Mouse (Mus musculus): ENCODE results near the gene Upf3a. TPM values are rescaled to one million over a fixed set of nuclear protein-coding genes. Genes with fewer than 3 reads are reported as not detected.

Upf3a gene
- polyA plus RNA-seq, 1 experiment: 23.1 TPM

DNA sequence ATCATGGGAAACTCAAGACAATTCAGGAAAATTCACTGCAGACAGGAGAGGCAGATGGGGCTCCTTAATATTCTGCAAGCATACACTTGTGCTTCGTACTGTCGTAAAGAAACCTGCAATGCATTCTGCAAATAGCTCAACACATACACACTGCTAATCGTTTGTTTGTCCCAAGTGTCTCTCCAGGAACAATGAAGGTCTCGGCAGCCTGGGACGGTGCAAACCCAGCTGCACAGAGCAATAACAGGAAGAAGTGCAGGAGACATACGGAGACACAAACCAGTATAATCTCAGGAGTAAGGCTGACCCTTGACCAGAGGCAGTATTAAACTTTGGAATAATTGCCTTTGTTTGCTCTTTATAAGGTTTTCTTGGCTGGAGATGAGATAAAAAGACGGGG lies 28.9 kb upstream of the Upf3a start:
- no peak for TF ChIP-seq POLR2A (IDR thresholded peaks at IDR 0.05; ENCODE audit: insufficient read depth, low read length)
- Histone ChIP-seq H3K4me3 (ENCODE audit: low read depth, low read length) (no peak overlapping the region), H3K9ac (ENCODE audit: low read depth, poor library complexity, severe bottlenecking) (no peak overlapping the region), H3K27me3 (ENCODE audit: control insufficient read depth, insufficient read depth, low read length, poor library complexity, severe bottlenecking) (no peaks in the 10 kb centered on the region), H3K4me1 (ENCODE audit: control insufficient read depth, insufficient read depth, low read length) (no peaks in the 10 kb centered on the region), H3K9me3 (replicated peaks; ENCODE audit: control insufficient read depth, insufficient read depth, low read length, poor library complexity, severe bottlenecking) (no peaks in the 10 kb centered on the region), H3K27ac (ENCODE audit: insufficient read depth, low read length) (no peak overlapping the region), H3K36me3 (ENCODE audit: control insufficient read depth, insufficient read depth, low read length, poor library complexity, severe bottlenecking) (peaks cover 11% of the 10 kb centered on the region)

DNA sequence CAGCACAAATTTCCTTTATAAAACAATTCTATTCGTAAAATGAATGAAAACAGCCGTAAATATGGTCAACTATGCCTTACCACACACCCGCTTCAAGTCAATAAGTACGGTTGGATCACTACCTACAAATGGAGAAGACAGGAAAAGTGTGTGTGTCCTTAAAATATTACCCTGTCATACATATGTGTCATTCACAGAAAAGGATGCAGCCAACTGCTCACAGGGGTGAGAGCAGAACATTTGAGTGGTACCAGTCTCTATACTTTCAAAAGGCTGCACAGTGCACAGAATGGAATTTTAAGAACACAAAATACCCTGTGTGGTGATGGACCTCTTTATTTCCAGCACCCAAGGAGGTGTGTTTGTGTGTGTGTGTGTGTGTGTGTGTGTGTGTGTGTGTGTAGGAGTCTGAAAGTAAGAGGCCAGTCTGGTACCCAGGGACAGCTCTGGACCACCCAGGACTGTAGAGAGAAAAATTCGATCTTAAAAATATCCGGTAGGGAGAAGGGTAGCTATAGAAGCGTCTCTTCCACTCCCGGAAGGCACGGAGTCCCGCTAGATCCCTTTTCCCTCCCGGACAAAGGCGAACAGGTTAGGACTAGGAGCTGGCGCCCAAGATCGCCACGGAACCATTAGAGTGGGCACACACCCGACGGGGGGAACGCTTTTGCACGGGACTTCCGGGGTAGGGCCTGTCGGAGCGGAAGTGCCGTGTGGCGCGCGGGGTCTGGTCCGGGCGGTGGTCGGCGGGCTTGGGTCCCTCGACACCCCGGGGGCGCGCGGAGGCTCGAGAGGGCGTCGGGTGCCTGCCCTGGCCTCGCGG lies 28.2 kb upstream of the Upf3a start, which contains the start of gene Cdc16:
Cdc16 (plus strand) TSS at position 695 of the 823 bp plus-strand sequence.
- no peaks in the 10 kb centered on the region for H3K27me3 ChIP-seq (ENCODE audit: control insufficient read depth, insufficient read depth, low read length, poor library complexity, severe bottlenecking)
- H3K27ac ChIP-seq (ENCODE audit: insufficient read depth, low read length): no peak within 1 kb of the TSS
- no peaks in the 10 kb centered on the region for H3K4me1 ChIP-seq (ENCODE audit: control insufficient read depth, insufficient read depth, low read length)

GRCm38 (mm10) chr8:13757805-13758727 lies 27.3 kb upstream of the Upf3a start:
- Histone ChIP-seq H3K9me3 (replicated peaks; ENCODE audit: control insufficient read depth, insufficient read depth, low read length, poor library complexity, severe bottlenecking) (no peaks in the 10 kb centered on the region), H3K27me3 (ENCODE audit: control insufficient read depth, insufficient read depth, low read length, poor library complexity, severe bottlenecking) (no peaks in the 10 kb centered on the region), H3K27ac (ENCODE audit: insufficient read depth, low read length) (no peak overlapping the region), H3K9ac (ENCODE audit: low read depth, poor library complexity, severe bottlenecking) (peak overlapping the region; percentile 92), H3K4me3 (ENCODE audit: low read depth, low read length) (peak overlapping the region; percentile 92), H3K36me3 (ENCODE audit: control insufficient read depth, insufficient read depth, low read length, poor library complexity, severe bottlenecking) (peaks cover 24% of the 10 kb centered on the region), H3K4me1 (ENCODE audit: control insufficient read depth, insufficient read depth, low read length) (no peaks in the 10 kb centered on the region)
- no peak for TF ChIP-seq CTCF (IDR thresholded peaks at IDR 0.05; ENCODE audit: low read depth, low read length)
- no peak for TF ChIP-seq EP300 (IDR thresholded peaks at IDR 0.05; ENCODE audit: insufficient read depth, low read depth, low read length)
- TF ChIP-seq POLR2A (IDR thresholded peaks at IDR 0.05; ENCODE audit: insufficient read depth, low read length): no peak

More for the DNA sequence above, 28.2 kb upstream of the Upf3a start, which contains the start of gene Cdc16:
- TF ChIP-seq CTCF (IDR thresholded peaks at IDR 0.05; ENCODE audit: low read depth, low read length) (no peak), POLR2A (IDR thresholded peaks at IDR 0.05; ENCODE audit: insufficient read depth, low read length) (peak; percentile 14), EP300 (IDR thresholded peaks at IDR 0.05; ENCODE audit: insufficient read depth, low read depth, low read length) (peak; percentile 66; the same call in 1 of the 2 replicates)
- peaks cover 16% of the 10 kb centered on the region for H3K36me3 ChIP-seq (ENCODE audit: control insufficient read depth, insufficient read depth, low read length, poor library complexity, severe bottlenecking)
- peak within 1 kb of the TSS; percentile 92 for H3K9ac ChIP-seq (ENCODE audit: low read depth, poor library complexity, severe bottlenecking)
- H3K4me3 ChIP-seq (ENCODE audit: low read depth, low read length): peak within 1 kb of the TSS; percentile 92
- H3K9me3 ChIP-seq (replicated peaks; ENCODE audit: control insufficient read depth, insufficient read depth, low read length, poor library complexity, severe bottlenecking): no peaks in the 10 kb centered on the region

DNA sequence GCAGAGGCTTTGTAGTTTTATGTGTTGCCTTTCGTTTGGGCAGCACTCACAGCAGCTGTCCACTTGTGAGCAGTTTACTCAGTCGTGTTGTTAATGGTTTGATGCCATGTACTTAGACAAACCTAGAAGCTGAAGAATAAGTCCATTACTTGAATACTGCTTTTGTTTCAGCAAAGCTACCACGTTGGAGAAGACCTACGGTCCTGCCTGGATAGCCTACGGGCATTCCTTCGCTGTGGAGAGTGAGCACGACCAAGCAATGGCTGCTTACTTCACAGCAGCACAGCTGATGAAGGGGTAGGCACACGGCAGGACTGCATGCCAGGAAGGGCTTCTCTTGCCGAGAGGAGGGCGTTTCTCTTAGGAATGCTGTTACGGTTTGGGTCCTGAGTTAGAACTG lies 16.2 kb upstream of the Upf3a start:
- TF ChIP-seq POLR2A (IDR thresholded peaks at IDR 0.05; ENCODE audit: insufficient read depth, low read length): no peak
- TF ChIP-seq CTCF (IDR thresholded peaks at IDR 0.05; ENCODE audit: low read depth, low read length): no peak
- TF ChIP-seq EP300 (IDR thresholded peaks at IDR 0.05; ENCODE audit: insufficient read depth, low read depth, low read length): no peak
- Histone ChIP-seq H3K9me3 (replicated peaks; ENCODE audit: control insufficient read depth, insufficient read depth, low read length, poor library complexity, severe bottlenecking) (no peaks in the 10 kb centered on the region), H3K9ac (ENCODE audit: low read depth, poor library complexity, severe bottlenecking) (no peak overlapping the region), H3K27ac (ENCODE audit: insufficient read depth, low read length) (no peak overlapping the region), H3K4me3 (ENCODE audit: low read depth, low read length) (no peak overlapping the region), H3K4me1 (ENCODE audit: control insufficient read depth, insufficient read depth, low read length) (no peaks in the 10 kb centered on the region), H3K27me3 (ENCODE audit: control insufficient read depth, insufficient read depth, low read length, poor library complexity, severe bottlenecking) (no peaks in the 10 kb centered on the region), H3K36me3 (ENCODE audit: control insufficient read depth, insufficient read depth, low read length, poor library complexity, severe bottlenecking) (peaks cover 90% of the 10 kb centered on the region)

DNA sequence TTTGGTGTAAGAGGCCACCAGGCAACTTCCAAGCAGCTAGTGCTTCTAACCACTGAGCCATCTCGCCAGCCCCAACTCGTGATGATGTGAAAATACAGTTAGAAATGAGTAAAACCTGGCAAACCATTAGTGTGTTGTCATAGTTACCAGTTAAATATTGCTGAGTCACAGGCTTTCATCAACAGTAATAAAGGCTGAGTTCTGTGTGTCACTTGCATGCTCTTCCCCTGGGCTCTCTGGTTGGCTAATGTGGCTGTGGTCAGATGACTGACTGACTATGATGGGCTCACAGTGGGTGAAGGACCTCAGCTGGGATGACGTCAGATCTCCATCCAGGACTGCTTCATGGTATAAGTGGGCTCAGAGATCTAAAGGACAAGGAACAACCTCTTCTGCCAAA lies 4.9 kb upstream of the Upf3a start:
- no peak for TF ChIP-seq POLR2A (IDR thresholded peaks at IDR 0.05; ENCODE audit: insufficient read depth, low read length)
- TF ChIP-seq EP300 (IDR thresholded peaks at IDR 0.05; ENCODE audit: insufficient read depth, low read depth, low read length): no peak
- no peak for TF ChIP-seq CTCF (IDR thresholded peaks at IDR 0.05; ENCODE audit: low read depth, low read length)
- H3K27ac ChIP-seq (ENCODE audit: insufficient read depth, low read length): no peak overlapping the region
- H3K27me3 ChIP-seq (ENCODE audit: control insufficient read depth, insufficient read depth, low read length, poor library complexity, severe bottlenecking): no peaks in the 10 kb centered on the region
- H3K36me3 ChIP-seq (ENCODE audit: control insufficient read depth, insufficient read depth, low read length, poor library complexity, severe bottlenecking): peaks cover 51% of the 10 kb centered on the region
- H3K4me1 ChIP-seq (ENCODE audit: control insufficient read depth, insufficient read depth, low read length): no peaks in the 10 kb centered on the region
- H3K4me3 ChIP-seq (ENCODE audit: low read depth, low read length): no peak overlapping the region
- no peak overlapping the region for H3K9ac ChIP-seq (ENCODE audit: low read depth, poor library complexity, severe bottlenecking)
- H3K9me3 ChIP-seq (replicated peaks; ENCODE audit: control insufficient read depth, insufficient read depth, low read length, poor library complexity, severe bottlenecking): no peaks in the 10 kb centered on the region
